Mouse (Mus musculus) liver, embryonic 15.5 days (tissue): ENCODE results near the gene Afm. TPM values are rescaled to one million over a fixed set of nuclear protein-coding genes. Genes with fewer than 3 reads are reported as not detected.

ENCODE experiments used
- ATAC-seq: fragments of 200-750 bp; cut with Nextera tagmentation; 2 replicates; pipeline ENCODE4 v1.8.0; 2017; ENCODE audit warnings: moderate number of reproducible peaks, mild to moderate bottlenecking, moderate library complexity; ENCODE audit not compliant: insufficient read depth
- H3K27ac ChIP-seq: fragments of 300-500 bp; sonication (generic); replicated peaks from 2 replicates; pipeline ENCODE4 v1.5.1; 2015; ENCODE audit warnings: mild to moderate bottlenecking, inconsistent platforms
- H3K27me3 ChIP-seq: fragments of 300-500 bp; sonication (generic); 2 replicates; pipeline ENCODE4 v1.6.1; 2015; ENCODE audit warnings: mild to moderate bottlenecking, inconsistent platforms
- H3K36me3 ChIP-seq: fragments of 300-500 bp; sonication (generic); replicated peaks from 2 replicates; pipeline ENCODE4 v1.6.1; 2015; ENCODE audit warnings: moderate library complexity, mild to moderate bottlenecking, inconsistent platforms
- H3K4me1 ChIP-seq: fragments of 300-500 bp; sonication (generic); replicated peaks from 2 replicates; pipeline ENCODE4 v1.6.1; 2015; ENCODE audit warnings: inconsistent platforms
- H3K4me2 ChIP-seq: fragments of 300-500 bp; sonication (generic); 2 replicates; pipeline ENCODE4 v1.6.1; 2015; ENCODE audit warnings: moderate library complexity, mild to moderate bottlenecking, inconsistent platforms
- H3K4me3 ChIP-seq: fragments of 300-500 bp; sonication (generic); replicated peaks from 2 replicates; pipeline ENCODE4 v1.5.1; 2015; ENCODE audit warnings: mild to moderate bottlenecking, inconsistent platforms
- H3K9ac ChIP-seq: fragments of 300-500 bp; sonication (generic); 2 replicates; pipeline ENCODE4 v1.6.1; 2015; ENCODE audit warnings: moderate library complexity, mild to moderate bottlenecking, inconsistent platforms
- H3K9me3 ChIP-seq: fragments of 300-500 bp; sonication (generic); replicated peaks from 2 replicates; pipeline ENCODE4 v1.6.1; 2016; ENCODE audit warnings: inconsistent platforms
- WGBS: fragments of 180-500 bp; shearing (Covaris S2); methylation state at CpG from one replicate; pipeline ENCODE4 v1.1.7; 2015; ENCODE audit warnings: mixed read lengths; ENCODE audit not compliant: insufficient replicate concordance; 5-methylcytosine and 5-hydroxymethylcytosine counted together
- polyA plus RNA-seq: library from polyadenylated mRNA; unstranded; fragments of >200 nt; fragmentation: Nextera tagmentation; extraction: Ambion mirVana; gene quantifications from 2 replicates; pipeline ENCODE4 v1.2.1, GENCODE M21; 2015

The Afm gene
- polyA plus RNA-seq, 1 experiment from 2014 or later, result 22.4 TPM

- Histone ChIP-seq H3K4me3 (no peak overlapping the region), H3K4me2 (no peak overlapping the region), H3K4me1 (no peaks in the 10 kb centered on the region), H3K27me3 (no peaks in the 10 kb centered on the region), H3K36me3 (no peaks in the 10 kb centered on the region), H3K27ac (no peak overlapping the region), H3K9me3 (no peaks in the 10 kb centered on the region), H3K9ac (no peak overlapping the region)
- ATAC-seq, result peak; percentile 38
- WGBS, result 67% methylated on average over 4 of the region's 4 CpGs
Measured at GRCm38 (mm10) chr5:90494308-90494707, 24.4 kb upstream of the Afm start.

DNA sequence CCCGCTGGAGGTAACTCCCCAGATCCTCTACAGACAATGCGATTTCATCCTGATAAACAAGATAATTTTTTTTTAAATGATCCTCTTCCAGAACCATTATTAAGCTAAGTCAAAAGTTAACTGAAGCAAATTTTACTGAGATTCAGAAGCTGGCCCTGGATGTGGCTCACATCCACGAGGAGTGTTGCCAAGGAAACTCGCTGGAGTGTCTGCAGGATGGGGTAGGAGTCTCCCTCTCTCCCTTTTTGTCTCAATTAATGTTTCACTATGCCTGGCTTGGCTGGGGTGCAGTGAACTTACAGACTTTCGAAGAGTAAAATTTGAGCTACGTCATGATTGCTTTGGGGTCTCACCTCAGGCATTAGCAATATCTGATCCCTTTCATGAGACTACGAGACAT is 19.2 kb upstream of the Afm start:
- 58% methylated on average over 7 of the region's 7 CpGs for WGBS

DNA sequence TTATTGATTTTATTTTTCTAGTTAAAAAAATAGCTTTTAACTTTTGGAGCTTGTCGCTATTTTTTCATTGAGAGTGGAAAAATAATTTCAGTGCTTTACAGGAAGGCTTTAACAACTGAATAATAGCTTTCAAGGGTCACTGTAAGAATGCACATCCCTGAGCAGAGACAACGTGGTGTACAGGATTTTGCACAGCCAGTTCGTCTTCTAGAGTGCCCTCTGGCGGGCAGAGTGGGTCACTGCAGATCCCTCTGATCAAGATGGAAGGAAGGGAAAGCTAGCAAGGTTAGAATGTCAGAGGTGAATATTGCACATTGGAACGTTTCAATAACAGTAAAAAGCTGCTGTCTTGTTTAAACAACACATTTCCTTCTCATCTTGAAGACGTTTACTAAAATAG is 18.0 kb upstream of the Afm start:
- no peaks in the 10 kb centered on the region for H3K9me3 ChIP-seq
- H3K4me1 ChIP-seq, result no peaks in the 10 kb centered on the region
- no peak overlapping the region for H3K4me3 ChIP-seq
- no peak overlapping the region for H3K27ac ChIP-seq
- no peak for ATAC-seq
- H3K4me2 ChIP-seq, result no peak overlapping the region
- no peaks in the 10 kb centered on the region for H3K36me3 ChIP-seq
- no peaks in the 10 kb centered on the region for H3K27me3 ChIP-seq
- 2% methylated on average over 6 of the region's 6 CpGs for WGBS
- no peak overlapping the region for H3K9ac ChIP-seq

More for the DNA sequence above, 19.2 kb upstream of the Afm start:
- H3K9me3 ChIP-seq, result no peaks in the 10 kb centered on the region
- H3K36me3 ChIP-seq, result no peaks in the 10 kb centered on the region
- H3K4me3 ChIP-seq, result no peak overlapping the region
- H3K27ac ChIP-seq, result no peak overlapping the region
- no peak for ATAC-seq
- H3K4me1 ChIP-seq, result no peaks in the 10 kb centered on the region
- no peaks in the 10 kb centered on the region for H3K27me3 ChIP-seq
- H3K9ac ChIP-seq, result no peak overlapping the region
- no peak overlapping the region for H3K4me2 ChIP-seq

DNA sequence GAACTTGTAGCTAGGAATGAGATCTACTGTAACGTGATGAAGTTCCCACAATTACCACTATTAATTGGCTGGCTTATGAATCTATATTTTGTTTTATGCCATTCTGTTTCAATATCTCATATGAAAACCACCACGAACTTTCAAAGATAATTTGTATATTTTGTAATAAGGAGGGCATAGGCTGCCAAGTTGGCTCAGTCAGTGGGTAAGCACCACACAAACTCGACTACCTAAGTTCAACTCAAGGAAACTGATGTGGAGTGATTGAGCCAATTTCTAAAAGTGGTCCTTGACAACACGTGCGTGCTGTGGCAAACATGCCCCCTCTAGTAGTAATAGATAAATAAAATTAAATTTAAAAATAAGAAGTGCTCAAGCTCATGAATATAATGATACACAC is 17.0 kb upstream of the Afm start:
- no peaks in the 10 kb centered on the region for H3K27me3 ChIP-seq
- no peaks in the 10 kb centered on the region for H3K36me3 ChIP-seq
- no peak overlapping the region for H3K4me3 ChIP-seq
- no peak overlapping the region for H3K4me2 ChIP-seq
- WGBS, result 54% methylated on average over 5 of the region's 5 CpGs
- H3K4me1 ChIP-seq, result no peaks in the 10 kb centered on the region
- no peak for ATAC-seq
- no peak overlapping the region for H3K27ac ChIP-seq
- no peaks in the 10 kb centered on the region for H3K9me3 ChIP-seq
- H3K9ac ChIP-seq, result no peak overlapping the region

- Histone ChIP-seq H3K9ac (no peak overlapping the region), H3K4me3 (no peak overlapping the region), H3K4me1 (no peaks in the 10 kb centered on the region), H3K9me3 (no peaks in the 10 kb centered on the region), H3K27ac (no peak overlapping the region), H3K36me3 (no peaks in the 10 kb centered on the region), H3K4me2 (no peak overlapping the region), H3K27me3 (no peaks in the 10 kb centered on the region)
- no peak for ATAC-seq
- 35% methylated on average over 11 of the region's 11 CpGs for WGBS
Measured at GRCm38 (mm10) chr5:90504742-90505141, 14.0 kb upstream of the Afm start.

- 58% methylated on average over 2 of the region's 2 CpGs for WGBS
- Histone ChIP-seq H3K36me3 (no peaks in the 10 kb centered on the region), H3K4me2 (no peak overlapping the region), H3K9me3 (no peaks in the 10 kb centered on the region), H3K27me3 (no peaks in the 10 kb centered on the region), H3K4me1 (no peaks in the 10 kb centered on the region), H3K27ac (no peak overlapping the region), H3K4me3 (no peak overlapping the region), H3K9ac (no peak overlapping the region)
- ATAC-seq, result no peak
Measured at GRCm38 (mm10) chr5:90506507-90506906, 12.2 kb upstream of the Afm start.

GRCm38 (mm10) chr5:90507411-90507949 is 11.3 kb upstream of the Afm start:
- WGBS, result 54% methylated on average over 13 of the region's 13 CpGs
- H3K4me1 ChIP-seq, result no peaks in the 10 kb centered on the region
- H3K9ac ChIP-seq, result no peak overlapping the region
- H3K27me3 ChIP-seq, result no peaks in the 10 kb centered on the region
- ATAC-seq, result no peak
- H3K9me3 ChIP-seq, result no peaks in the 10 kb centered on the region
- H3K4me2 ChIP-seq, result no peak overlapping the region
- H3K27ac ChIP-seq, result no peak overlapping the region
- no peak overlapping the region for H3K4me3 ChIP-seq
- H3K36me3 ChIP-seq, result no peaks in the 10 kb centered on the region

GRCm38 (mm10) chr5:90509828-90510592 is 8.7 kb upstream of the Afm start:
- Histone ChIP-seq H3K9ac (no peak overlapping the region), H3K36me3 (no peaks in the 10 kb centered on the region), H3K4me1 (no peaks in the 10 kb centered on the region), H3K4me2 (no peak overlapping the region), H3K9me3 (no peaks in the 10 kb centered on the region), H3K27ac (no peak overlapping the region), H3K27me3 (no peaks in the 10 kb centered on the region), H3K4me3 (no peak overlapping the region)
- 65% methylated on average over 5 of the region's 5 CpGs for WGBS
- ATAC-seq, result peak; percentile 56

DNA sequence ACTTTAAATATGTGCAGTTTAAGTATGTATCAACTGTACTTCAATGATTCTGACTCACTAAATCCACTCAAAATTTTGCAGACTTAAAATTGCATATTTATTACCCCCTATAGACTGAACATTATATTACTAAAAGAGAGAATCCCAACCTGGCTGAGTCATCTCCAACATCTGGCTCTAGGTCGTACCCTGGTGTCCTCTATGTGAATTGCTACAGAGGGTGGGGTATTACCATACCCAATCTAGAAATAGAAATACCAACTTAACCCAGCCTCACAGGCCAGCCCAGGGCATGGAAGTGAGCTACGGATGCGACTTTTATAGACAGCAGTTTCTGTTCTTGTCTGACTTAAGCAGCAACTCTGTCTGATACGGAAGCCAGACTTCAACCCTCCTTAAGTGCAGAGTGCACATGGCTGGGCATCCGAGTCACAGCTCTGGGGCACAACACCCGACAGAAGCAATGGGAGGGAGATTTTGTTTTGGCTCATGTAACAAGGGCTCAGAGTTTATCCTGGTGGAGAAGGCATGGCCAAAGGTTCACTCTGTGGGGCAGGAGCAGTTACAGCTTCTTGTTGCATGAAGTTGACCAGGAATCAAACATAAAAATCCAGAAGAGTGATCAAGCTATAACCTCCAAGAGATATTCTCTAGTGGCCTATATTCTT is 6.3 kb upstream of the Afm start:
- Histone ChIP-seq H3K27me3 (no peaks in the 10 kb centered on the region), H3K9me3 (no peaks in the 10 kb centered on the region), H3K27ac (no peak overlapping the region), H3K36me3 (no peaks in the 10 kb centered on the region), H3K9ac (no peak overlapping the region), H3K4me1 (no peaks in the 10 kb centered on the region), H3K4me2 (no peak overlapping the region), H3K4me3 (no peak overlapping the region)
- no peak for ATAC-seq
- WGBS, result 58% methylated on average over 6 of the region's 6 CpGs

GRCm38 (mm10) chr5:90515561-90515960 is 3.2 kb upstream of the Afm start:
- no peak overlapping the region for H3K4me2 ChIP-seq
- no peak for ATAC-seq
- no peaks in the 10 kb centered on the region for H3K4me1 ChIP-seq
- H3K9me3 ChIP-seq, result no peaks in the 10 kb centered on the region
- H3K9ac ChIP-seq, result no peak overlapping the region
- H3K27ac ChIP-seq, result no peak overlapping the region
- H3K36me3 ChIP-seq, result no peaks in the 10 kb centered on the region
- 65% methylated on average over 6 of the region's 6 CpGs for WGBS
- no peak overlapping the region for H3K4me3 ChIP-seq
- no peaks in the 10 kb centered on the region for H3K27me3 ChIP-seq

DNA sequence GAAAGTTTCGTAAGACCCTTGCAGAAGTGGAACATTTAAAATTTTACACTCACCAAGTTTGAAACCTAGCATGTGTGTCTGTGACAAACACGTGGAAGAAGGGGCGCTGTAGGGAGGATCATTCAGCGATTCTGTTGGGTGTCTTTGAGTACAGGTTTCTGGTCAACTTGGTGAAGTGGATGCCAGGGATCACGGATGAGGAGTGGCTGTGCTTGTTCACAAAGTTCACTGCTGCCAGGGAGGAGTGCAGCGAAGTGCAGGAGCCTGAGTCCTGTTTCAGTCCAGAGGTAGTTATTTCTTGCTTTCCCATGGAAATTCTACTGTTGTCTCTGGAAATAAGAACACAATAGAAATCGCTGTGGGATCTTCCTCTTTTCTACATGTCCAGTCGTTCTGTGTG is 32.5 kb downstream of the Afm start:
- H3K36me3 ChIP-seq, result no peaks in the 10 kb centered on the region
- ATAC-seq, result no peak
- H3K9ac ChIP-seq, result no peak overlapping the region
- H3K4me3 ChIP-seq, result no peak overlapping the region
- no peak overlapping the region for H3K27ac ChIP-seq
- H3K27me3 ChIP-seq, result no peaks in the 10 kb centered on the region
- no peak overlapping the region for H3K4me2 ChIP-seq
- WGBS, result 62% methylated on average over 8 of the region's 8 CpGs
- H3K9me3 ChIP-seq, result no peaks in the 10 kb centered on the region
- 0 out of 2 replicates have a peak, but pooled peaks cover 3% of the 10 kb centered on the region for H3K4me1 ChIP-seq
